Mouse (Mus musculus) forebrain, embryonic 16.5 days (tissue): ENCODE results near the gene Cdipt. TPM values are rescaled to one million over a fixed set of nuclear protein-coding genes. Genes with fewer than 3 reads are reported as not detected.

Experiments
- ATAC-seq: fragments of 200-750 bp; cut with Nextera tagmentation; 2 replicates; pipeline ENCODE4 v1.8.0; 2017; ENCODE audit warnings: mild to moderate bottlenecking, moderate library complexity
- H3K27ac ChIP-seq: fragments of 300-500 bp; sonication (generic); 2 replicates; pipeline ENCODE4 v1.5.1; 2014; ENCODE audit warnings: low read length, control low read depth
- H3K27me3 ChIP-seq: fragments of 300-500 bp; sonication (generic); replicated peaks from 2 replicates; pipeline ENCODE4 v1.6.1; 2014; ENCODE audit warnings: low read length; ENCODE audit not compliant: control insufficient read depth, insufficient read depth
- H3K36me3 ChIP-seq: fragments of 300-500 bp; sonication (generic); 2 replicates; pipeline ENCODE4 v1.6.1; 2014; ENCODE audit not compliant: control insufficient read depth, insufficient read depth
- H3K4me1 ChIP-seq: fragments of 300-500 bp; sonication (generic); replicated peaks from 2 replicates; pipeline ENCODE4 v1.6.1; 2014; ENCODE audit warnings: low read length; ENCODE audit not compliant: control insufficient read depth, insufficient read depth
- H3K4me2 ChIP-seq: fragments of 300-500 bp; sonication (generic); 2 replicates; pipeline ENCODE4 v1.6.1; 2014; ENCODE audit warnings: mild to moderate bottlenecking, low read length, control low read depth
- H3K4me3 ChIP-seq: fragments of 300-500 bp; sonication (generic); replicated peaks from 2 replicates; pipeline ENCODE4 v1.5.1; 2014; ENCODE audit warnings: mild to moderate bottlenecking, low read length, control low read depth
- H3K9ac ChIP-seq: fragments of 300-500 bp; sonication (generic); replicated peaks from 2 replicates; pipeline ENCODE4 v1.6.1; 2014; ENCODE audit warnings: low read depth, low read length, control low read depth
- H3K9me3 ChIP-seq: fragments of 300-500 bp; sonication (generic); 2 replicates; pipeline ENCODE4 v1.6.1; 2016; ENCODE audit warnings: low read length; ENCODE audit not compliant: control insufficient read depth
- WGBS: fragments of 180-500 bp; shearing (Covaris S2); extraction: QIAGEN DNeasy Blood & Tissue Kit; methylation state at CpG from one replicate; pipeline ENCODE4 v1.1.7; 2014; 5-methylcytosine and 5-hydroxymethylcytosine counted together
- polyA plus RNA-seq: library from polyadenylated mRNA; unstranded; fragments of >200 nt; fragmentation: Nextera tagmentation; extraction: Ambion mirVana; gene quantifications from 2 replicates; pipeline ENCODE4 v1.2.1, GENCODE M21; 2015

Gene Cdipt
- polyA plus RNA-seq, 1 experiment from 2014 or later: 122 TPM

DNA sequence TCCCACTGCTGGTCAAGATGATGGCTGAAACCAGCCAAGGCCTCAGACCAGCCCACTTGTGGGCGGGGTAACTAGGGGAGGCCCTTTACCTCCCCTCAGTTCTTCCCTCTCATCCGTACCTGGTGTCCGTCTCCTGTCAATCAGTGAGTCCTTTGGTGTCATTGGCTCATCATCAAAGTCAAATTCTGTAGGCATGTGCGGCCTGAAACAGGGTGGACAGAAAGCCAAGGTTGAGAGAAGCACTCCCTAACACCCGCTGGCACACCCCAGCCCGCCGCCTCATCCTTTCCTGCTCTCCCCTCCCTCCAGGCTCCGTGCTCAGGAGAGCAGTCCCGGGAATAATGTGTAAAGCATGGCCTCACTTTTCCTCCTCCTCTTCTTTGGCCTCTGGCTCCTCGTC lies 40.4 kb downstream of the Cdipt start:
- 2% methylated on average over 10 of the region's 10 CpGs for WGBS
- ATAC-seq: 0 out of 2 replicates have a peak, but pooled peaks have one; percentile 0
- Histone ChIP-seq H3K9me3 (no peaks in the 10 kb centered on the region), H3K9ac (peak overlapping the region; percentile 85), H3K27ac (peak overlapping the region; percentile 97), H3K27me3 (no peaks in the 10 kb centered on the region), H3K4me1 (peaks cover 55% of the 10 kb centered on the region), H3K4me3 (peak overlapping the region; percentile 62), H3K4me2 (peak overlapping the region; percentile 83), H3K36me3 (peaks cover 11% of the 10 kb centered on the region; the same call in 1 of the 2 replicates)

DNA sequence TGATC lies 40.6 kb downstream of the Cdipt start, which contains the start of gene Pagr1b:
TSS of gene Pagr1b (minus strand) at position 4 of the 5 bp plus-strand sequence.
- peaks cover 11% of the 10 kb centered on the region; the same call in 1 of the 2 replicates for H3K36me3 ChIP-seq
- H3K4me1 ChIP-seq: peaks cover 57% of the 10 kb centered on the region
- H3K27ac ChIP-seq: peak within 1 kb of the TSS; percentile 97
- H3K9me3 ChIP-seq: no peaks in the 10 kb centered on the region
- H3K27me3 ChIP-seq: no peaks in the 10 kb centered on the region
- peak within 1 kb of the TSS; percentile 62 for H3K4me3 ChIP-seq
- H3K9ac ChIP-seq: peak within 1 kb of the TSS; percentile 85
- peak within 1 kb of the TSS; percentile 83 for H3K4me2 ChIP-seq
- no peak for ATAC-seq

DNA sequence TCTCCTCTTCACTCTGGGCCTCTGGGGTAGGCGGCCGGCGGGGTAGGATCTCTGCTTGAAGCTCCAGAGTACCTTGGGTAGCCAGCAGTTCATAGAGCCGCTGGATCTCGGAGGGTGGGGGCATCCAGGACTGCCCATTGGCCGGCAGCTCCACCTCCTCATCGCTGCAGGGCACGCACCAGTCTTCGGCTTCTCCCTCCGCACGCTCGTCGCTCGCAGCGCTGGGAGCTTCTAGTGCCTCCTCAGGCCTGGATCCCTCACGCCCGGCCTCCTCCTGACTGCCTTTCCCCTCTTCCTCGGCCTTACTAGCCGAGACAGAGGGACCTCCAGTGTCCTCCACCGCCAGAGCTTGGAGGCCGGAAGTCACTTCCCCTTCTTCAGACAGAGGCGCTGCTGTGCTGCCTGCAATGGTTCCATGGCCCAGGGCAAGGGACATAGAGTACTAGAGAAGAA lies 40.8 kb downstream of the Cdipt start:
- Histone ChIP-seq H3K4me3 (peak overlapping the region; percentile 62), H3K4me1 (peaks cover 59% of the 10 kb centered on the region), H3K36me3 (peaks cover 11% of the 10 kb centered on the region; the same call in 1 of the 2 replicates), H3K27me3 (no peaks in the 10 kb centered on the region), H3K27ac (peak overlapping the region; percentile 97), H3K4me2 (peak overlapping the region; percentile 83), H3K9ac (peak overlapping the region; percentile 85), H3K9me3 (no peaks in the 10 kb centered on the region)
- WGBS: 0% methylated on average over 20 of the region's 22 CpGs
- peak; percentile 43 for ATAC-seq

DNA sequence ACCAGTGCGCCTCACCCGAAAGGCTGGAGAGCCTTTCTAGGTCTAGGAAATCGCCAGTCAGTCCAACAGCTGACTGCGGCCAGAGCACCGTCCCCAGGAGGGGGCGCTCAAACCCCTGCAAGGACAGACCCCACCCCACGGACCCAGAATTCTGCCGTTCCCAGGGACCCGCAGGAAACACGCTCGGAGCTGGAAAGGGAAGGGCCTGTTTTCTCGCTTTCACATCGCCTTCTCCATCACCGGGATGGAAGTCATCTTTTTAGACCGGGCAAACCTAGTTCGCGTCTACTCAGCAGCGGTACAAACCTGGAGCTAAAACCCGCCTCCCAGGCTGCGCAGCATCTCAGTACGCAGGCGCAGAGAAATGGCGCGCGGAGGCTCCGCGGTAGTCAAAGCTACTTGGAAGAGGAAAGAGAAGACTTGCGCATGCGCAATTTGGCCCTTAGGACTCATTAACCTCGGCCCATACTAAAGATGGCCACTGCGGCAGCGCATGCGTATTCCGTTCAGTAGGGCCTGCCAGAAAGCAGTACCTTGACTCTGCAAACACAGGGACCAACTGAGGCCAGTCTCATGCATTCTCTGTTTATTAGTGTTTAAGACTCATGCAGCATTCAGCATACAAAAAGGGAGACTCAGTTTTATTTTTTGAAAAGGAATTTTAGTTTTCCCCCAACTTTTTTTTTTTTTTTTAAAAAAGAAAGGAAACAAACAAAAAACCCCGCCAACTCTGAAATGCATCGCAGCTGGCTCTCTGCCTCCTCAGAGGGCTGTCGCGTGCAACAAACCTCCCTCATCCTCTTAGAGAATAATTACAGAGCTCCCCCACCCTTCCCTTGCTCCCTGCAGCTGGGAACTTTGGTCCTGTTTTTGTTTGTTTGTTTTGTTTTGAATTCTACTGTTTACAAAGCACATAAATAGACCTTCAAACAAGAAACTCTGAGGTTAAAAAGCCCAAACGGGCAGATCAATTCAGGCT lies 41.5 kb downstream of the Cdipt start, which contains the start of gene Pagr1a:
TSS of gene Pagr1a (minus strand) at position 382 of the 979 bp plus-strand sequence.
- peaks cover 11% of the 10 kb centered on the region; the same call in 1 of the 2 replicates for H3K36me3 ChIP-seq
- H3K27me3 ChIP-seq: no peaks in the 10 kb centered on the region
- peak within 1 kb of the TSS; percentile 97 for H3K27ac ChIP-seq
- peak within 1 kb of the TSS; percentile 62 for H3K4me3 ChIP-seq
- H3K4me1 ChIP-seq: peaks cover 65% of the 10 kb centered on the region
- WGBS: 1% methylated on average over 39 of the region's 39 CpGs
- ATAC-seq: peak; percentile 84
- H3K4me2 ChIP-seq: peak within 1 kb of the TSS; percentile 83
- no peaks in the 10 kb centered on the region for H3K9me3 ChIP-seq
- peak within 1 kb of the TSS; percentile 85 for H3K9ac ChIP-seq

DNA sequence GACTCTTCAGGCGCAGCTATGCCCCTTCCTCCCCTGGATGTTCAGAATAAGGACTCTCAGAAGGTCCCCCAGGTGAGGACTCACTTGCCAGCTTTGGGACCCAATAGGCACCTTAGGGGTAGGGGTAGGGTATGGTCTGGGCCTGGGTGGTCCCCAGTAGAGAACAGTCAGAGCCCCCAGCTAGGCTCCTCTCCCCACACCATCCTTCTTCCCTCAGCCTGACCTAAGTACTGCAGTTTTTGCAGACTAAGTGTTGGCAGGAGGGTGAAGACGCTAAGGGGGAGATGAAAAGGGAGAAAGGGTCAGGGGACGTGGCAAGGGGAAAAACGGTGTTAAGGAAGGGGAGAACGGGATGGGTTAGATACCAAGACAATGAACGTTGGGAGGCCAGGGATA lies 42.2 kb downstream of the Cdipt start:
- 55% methylated on average over 6 of the region's 6 CpGs for WGBS
- no peak for ATAC-seq
- Histone ChIP-seq H3K27me3 (no peaks in the 10 kb centered on the region), H3K9me3 (no peaks in the 10 kb centered on the region), H3K36me3 (peaks cover 15% of the 10 kb centered on the region), H3K9ac (peak overlapping the region; percentile 15), H3K27ac (peak overlapping the region; percentile 78), H3K4me3 (no peak overlapping the region), H3K4me1 (peaks cover 72% of the 10 kb centered on the region), H3K4me2 (peak overlapping the region; percentile 8)

DNA sequence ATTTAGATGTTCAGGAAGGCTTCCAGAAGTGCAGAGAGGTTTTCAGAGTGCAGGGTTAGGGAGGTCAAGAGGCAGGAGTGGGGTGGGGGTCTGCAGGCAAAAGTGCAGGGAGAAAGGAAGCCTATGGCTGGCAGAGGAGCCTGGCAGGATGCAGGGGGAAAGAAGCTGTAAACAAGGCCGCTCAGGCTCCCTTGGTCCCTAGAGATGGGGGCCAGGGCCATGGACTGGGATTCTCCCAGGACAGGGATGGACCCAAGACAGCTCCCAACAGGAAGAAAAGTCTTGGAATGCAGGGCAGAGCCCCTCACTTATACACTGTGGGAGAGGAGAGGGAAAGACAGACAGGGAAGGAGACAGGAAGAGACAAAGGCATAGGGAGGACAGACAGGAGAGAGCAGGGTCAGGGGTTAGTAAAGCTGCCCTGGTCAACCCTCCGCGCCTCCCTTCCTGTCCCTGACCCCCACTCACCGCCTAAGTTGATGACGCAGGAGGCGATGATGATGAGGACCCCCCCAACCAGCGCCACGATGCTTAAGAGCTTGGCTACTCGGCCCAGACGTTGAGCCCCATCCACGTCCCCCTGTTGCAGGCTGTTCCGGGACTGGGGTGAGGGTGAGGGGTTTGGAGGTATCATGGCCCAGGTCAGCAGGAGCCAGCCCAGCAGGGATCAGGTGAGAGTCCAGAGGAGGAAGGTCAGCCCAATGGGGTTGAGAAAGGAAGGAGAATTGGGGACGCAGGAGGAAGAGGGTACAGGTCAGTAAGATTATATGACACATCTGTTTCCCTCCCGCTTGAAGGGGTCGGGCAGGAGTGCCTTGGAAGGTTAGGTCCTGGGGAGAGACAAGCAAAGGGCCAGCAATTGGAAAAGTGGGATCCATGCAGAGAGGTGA lies 42.9 kb downstream of the Cdipt start:
- ATAC-seq: no peak
- Histone ChIP-seq H3K27ac (peak overlapping the region; percentile 78), H3K4me2 (peak overlapping the region; percentile 8; the same call in 1 of the 2 replicates), H3K9me3 (no peaks in the 10 kb centered on the region), H3K4me1 (peaks cover 79% of the 10 kb centered on the region), H3K27me3 (no peaks in the 10 kb centered on the region), H3K4me3 (no peak overlapping the region), H3K9ac (peak overlapping the region; percentile 15), H3K36me3 (peaks cover 10% of the 10 kb centered on the region)
- WGBS: 92% methylated on average over 15 of the region's 15 CpGs

DNA sequence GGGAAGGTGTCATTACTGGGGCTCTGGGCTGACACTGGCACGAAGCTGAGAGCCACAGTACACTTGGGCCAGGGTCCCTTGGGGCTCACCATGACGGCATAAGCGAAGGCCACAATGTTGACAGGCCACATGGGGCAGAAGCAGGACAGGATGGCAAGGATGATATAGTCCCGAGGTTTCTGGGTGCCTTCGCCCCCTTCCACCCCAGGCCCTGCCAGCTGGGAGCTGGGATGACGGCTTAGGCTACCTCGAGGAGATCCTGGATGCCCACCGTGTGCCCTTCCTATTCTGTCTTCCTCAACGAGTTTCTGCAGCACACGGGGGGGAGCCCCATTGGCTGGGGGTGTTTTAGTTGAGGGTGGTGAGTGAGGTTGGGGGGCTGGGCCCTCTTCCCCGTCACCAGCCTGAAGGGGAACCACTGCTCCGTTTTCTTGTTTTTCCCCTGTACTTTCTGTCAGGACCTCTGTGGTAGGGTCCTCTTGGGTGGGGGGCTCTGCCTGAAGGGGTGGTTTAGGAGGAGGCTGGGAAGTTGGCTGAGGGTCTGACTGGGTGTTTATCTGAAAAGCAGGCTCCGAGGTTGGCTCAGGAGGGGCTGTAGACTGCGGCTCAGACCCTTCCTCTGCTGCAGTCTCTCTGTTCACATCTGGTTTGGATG lies 43.7 kb downstream of the Cdipt start:
- peaks cover 10% of the 10 kb centered on the region for H3K36me3 ChIP-seq
- peak overlapping the region; percentile 51 for H3K4me3 ChIP-seq
- 72% methylated on average over 14 of the region's 14 CpGs for WGBS
- ATAC-seq: no peak
- H3K9me3 ChIP-seq: no peaks in the 10 kb centered on the region
- peaks cover 82% of the 10 kb centered on the region for H3K4me1 ChIP-seq
- H3K27ac ChIP-seq: no peak overlapping the region
- no peaks in the 10 kb centered on the region for H3K27me3 ChIP-seq
- H3K9ac ChIP-seq: peak overlapping the region; percentile 71
- peak overlapping the region; percentile 71 for H3K4me2 ChIP-seq

DNA sequence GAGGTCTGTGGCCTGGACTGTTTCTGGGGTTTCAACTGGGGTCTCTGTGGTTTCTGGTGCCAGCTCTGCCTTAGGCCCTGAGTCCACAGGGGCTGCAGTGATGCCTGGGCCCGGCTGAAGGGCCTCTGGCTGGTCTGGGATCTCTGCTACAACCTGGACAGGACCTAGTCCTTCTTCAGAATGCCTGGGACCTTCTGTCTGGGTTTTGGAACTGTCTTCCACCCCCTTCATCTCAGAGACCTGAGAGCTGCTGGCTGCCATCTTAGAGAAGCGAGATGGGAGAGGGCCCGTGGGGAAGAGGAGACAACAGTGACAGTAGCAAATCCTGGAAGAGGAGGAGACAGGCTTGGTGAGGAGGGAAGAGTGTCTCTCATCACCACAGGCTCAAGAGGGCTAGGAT lies 44.3 kb downstream of the Cdipt start:
- H3K4me1 ChIP-seq: peaks cover 83% of the 10 kb centered on the region
- H3K27me3 ChIP-seq: no peaks in the 10 kb centered on the region
- peak overlapping the region; percentile 51 for H3K4me3 ChIP-seq
- peaks cover 9% of the 10 kb centered on the region for H3K36me3 ChIP-seq
- no peak for ATAC-seq
- H3K9ac ChIP-seq: peak overlapping the region; percentile 71
- H3K4me2 ChIP-seq: peak overlapping the region; percentile 71
- no peaks in the 10 kb centered on the region for H3K9me3 ChIP-seq
- 51% methylated on average over 3 of the region's 3 CpGs for WGBS
- no peak overlapping the region for H3K27ac ChIP-seq

DNA sequence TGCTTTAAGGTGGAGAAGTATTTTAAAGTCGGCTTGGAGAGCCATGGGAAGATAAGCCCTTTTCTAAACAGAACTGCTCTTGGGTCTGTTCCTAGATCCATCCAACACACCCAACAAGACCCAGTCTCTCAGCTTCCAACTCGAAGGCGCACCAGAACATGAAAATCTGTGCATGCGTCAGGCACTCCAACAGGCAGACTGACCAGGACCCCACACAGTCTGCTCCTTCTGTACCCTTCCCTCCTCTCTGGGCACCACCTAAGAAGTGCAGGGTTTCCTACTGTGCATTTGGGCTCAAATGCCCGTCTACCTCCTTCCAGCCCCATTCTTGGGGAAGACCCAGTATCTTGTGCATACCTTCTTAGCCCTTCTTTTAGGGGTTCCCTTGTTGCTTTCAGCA lies 44.8 kb downstream of the Cdipt start:
- Histone ChIP-seq H3K4me1 (peaks cover 81% of the 10 kb centered on the region), H3K4me2 (peak overlapping the region; percentile 71), H3K27me3 (no peaks in the 10 kb centered on the region), H3K4me3 (peak overlapping the region; percentile 51), H3K27ac (peak overlapping the region; percentile 70), H3K9me3 (no peaks in the 10 kb centered on the region), H3K36me3 (peaks cover 7% of the 10 kb centered on the region), H3K9ac (peak overlapping the region; percentile 71)
- 17% methylated on average over 5 of the region's 5 CpGs for WGBS
- ATAC-seq: no peak
